Mouse (Mus musculus) embryonic fibroblast, embryonic 13.5 days (primary cell): ENCODE measurements around the gene Chmp6. TPM values are rescaled to one million over a fixed set of nuclear protein-coding genes. Genes with fewer than 3 reads are reported as not detected.

Experiments
- H3K27ac ChIP-seq: 2 replicates; pipeline ENCODE4 v1.5.1; 2012; ENCODE audit warnings: low read length, control low read depth, inconsistent platforms; ENCODE audit not compliant: insufficient read depth
- H3K4me1 ChIP-seq: 2 replicates; pipeline ENCODE4 v1.6.1; 2011; ENCODE audit warnings: low read length; ENCODE audit not compliant: control insufficient read depth, insufficient read depth
- H3K4me3 ChIP-seq: 2 replicates; pipeline ENCODE4 v1.5.1; 2011; ENCODE audit warnings: mild to moderate bottlenecking, control low read depth, low read length; ENCODE audit not compliant: insufficient read depth
- CTCF ChIP-seq: IDR thresholded peaks from 2 replicates; pipeline ENCODE4 v1.5.1; 2011; ENCODE audit warnings: mild to moderate bottlenecking, control low read depth, low read length, moderate library complexity, borderline replicate concordance; ENCODE audit not compliant: insufficient read depth
- POLR2A ChIP-seq: IDR thresholded peaks from 2 replicates; pipeline ENCODE4 v1.6.1; 2011; ENCODE audit warnings: low read depth, mild to moderate bottlenecking, control low read depth, low read length, moderate library complexity
- polyA plus RNA-seq: library from polyadenylated mRNA; stranded (reverse); fragments of >200 nt; gene quantifications from 2 replicates; pipeline ENCODE4 v1.2.4, GENCODE M21; 2011; ENCODE audit warnings: low read depth; ENCODE audit not compliant: missing spikeins, insufficient read length

Gene Chmp6
- polyA plus RNA-seq, 1 experiment, result 30.3 TPM

- Histone ChIP-seq H3K4me1 (peaks cover 23% of the 10 kb centered on the region), H3K4me3 (no peak overlapping the region), H3K27ac (peak overlapping the region; percentile 68)
- no peak for TF ChIP-seq CTCF
- TF ChIP-seq POLR2A, result no peak
Measured at GRCm38 (mm10) chr11:119933819-119934583, 20.8 kb downstream of the Chmp6 start.

GRCm38 (mm10) chr11:119934773-119935172 lies 21.5 kb downstream of the Chmp6 start:
- no peak overlapping the region for H3K27ac ChIP-seq
- peaks cover 22% of the 10 kb centered on the region for H3K4me1 ChIP-seq
- no peak overlapping the region for H3K4me3 ChIP-seq
- no peak for TF ChIP-seq POLR2A

- no peak for TF ChIP-seq POLR2A
- TF ChIP-seq CTCF, result peak; percentile 42; the same call in 1 of the 2 replicates
- no peak overlapping the region for H3K4me3 ChIP-seq
- H3K27ac ChIP-seq, result no peak overlapping the region
- H3K4me1 ChIP-seq, result peaks cover 20% of the 10 kb centered on the region
Measured at GRCm38 (mm10) chr11:119935457-119935856, 22.2 kb downstream of the Chmp6 start.

- Histone ChIP-seq H3K27ac (no peak overlapping the region), H3K4me3 (no peak overlapping the region), H3K4me1 (peaks cover 21% of the 10 kb centered on the region)
- TF ChIP-seq POLR2A, result no peak
- TF ChIP-seq CTCF, result no peak
Measured at GRCm38 (mm10) chr11:119936456-119936855, 23.2 kb downstream of the Chmp6 start.

DNA sequence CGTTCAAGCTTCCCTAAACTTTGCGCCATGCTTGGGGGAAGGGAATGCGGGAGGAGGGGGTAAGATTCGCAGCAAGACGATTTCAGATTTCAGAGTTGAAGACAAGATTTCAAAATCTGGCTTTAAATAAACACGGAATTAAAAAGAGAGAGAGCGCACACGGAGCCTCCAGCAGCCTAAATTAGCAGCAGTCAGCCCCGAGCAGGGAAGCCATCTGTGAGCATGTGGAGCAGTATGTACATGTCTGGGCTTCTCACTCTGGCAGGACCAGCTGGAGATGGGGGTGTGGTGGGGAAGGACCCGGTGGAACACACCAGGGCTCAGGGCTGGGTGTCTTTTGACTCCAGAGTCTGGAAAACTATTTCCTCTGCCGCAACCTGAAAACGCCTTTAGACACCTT lies 24.0 kb downstream of the Chmp6 start:
- no peak overlapping the region for H3K4me3 ChIP-seq
- H3K27ac ChIP-seq, result no peak overlapping the region
- TF ChIP-seq CTCF (no peak), POLR2A (no peak)
- peaks cover 19% of the 10 kb centered on the region for H3K4me1 ChIP-seq

- H3K27ac ChIP-seq, result no peak overlapping the region
- TF ChIP-seq POLR2A, result no peak
- TF ChIP-seq CTCF, result no peak
- H3K4me1 ChIP-seq, result peaks cover 14% of the 10 kb centered on the region; the same call in 1 of the 2 replicates
Measured at GRCm38 (mm10) chr11:119937772-119938502, 24.7 kb downstream of the Chmp6 start.

DNA sequence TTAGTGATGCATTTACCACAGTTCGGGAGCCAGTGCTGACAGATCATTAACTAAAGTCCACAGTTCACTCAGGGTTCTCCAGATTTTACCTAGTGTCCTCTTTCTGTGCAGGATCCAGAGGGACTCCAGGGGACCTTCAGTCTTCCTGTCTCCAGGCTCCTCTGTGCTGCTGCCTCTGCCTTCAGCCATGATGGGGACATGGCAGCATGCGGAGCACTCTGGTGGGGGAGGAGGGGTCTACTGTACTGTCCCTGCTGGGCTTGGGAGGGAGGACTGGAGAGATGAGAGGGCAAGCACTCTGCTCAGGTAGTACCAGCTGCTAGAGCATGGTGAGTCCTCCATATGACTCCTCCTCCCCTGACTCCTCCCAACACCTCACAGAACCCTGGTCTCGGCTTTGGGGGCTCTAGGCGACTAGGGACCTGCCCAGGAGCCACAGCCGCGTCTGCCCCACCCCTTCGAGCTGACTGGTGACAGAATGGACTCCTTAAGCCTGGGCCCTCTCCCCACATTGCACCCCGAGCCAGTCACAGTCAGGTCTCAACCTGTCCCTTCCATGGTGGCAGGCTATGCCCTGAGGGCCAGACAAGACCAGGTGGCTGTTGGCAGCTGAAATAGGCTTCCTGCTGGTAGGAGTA lies 26.0 kb downstream of the Chmp6 start:
- Histone ChIP-seq H3K4me3 (no peak overlapping the region), H3K27ac (no peak overlapping the region), H3K4me1 (peaks cover 5% of the 10 kb centered on the region; the same call in 1 of the 2 replicates)
- no peak for TF ChIP-seq CTCF
- TF ChIP-seq POLR2A, result no peak

More at GRCm38 (mm10) chr11:119937772-119938502, 24.7 kb downstream of the Chmp6 start:
- no peak overlapping the region for H3K4me3 ChIP-seq

- Histone ChIP-seq H3K4me1 (peaks cover 5% of the 10 kb centered on the region; the same call in 1 of the 2 replicates), H3K4me3 (no peak overlapping the region), H3K27ac (no peak overlapping the region)
- TF ChIP-seq CTCF (no peak), POLR2A (no peak)
Measured at GRCm38 (mm10) chr11:119939711-119940106, 26.5 kb downstream of the Chmp6 start.

DNA sequence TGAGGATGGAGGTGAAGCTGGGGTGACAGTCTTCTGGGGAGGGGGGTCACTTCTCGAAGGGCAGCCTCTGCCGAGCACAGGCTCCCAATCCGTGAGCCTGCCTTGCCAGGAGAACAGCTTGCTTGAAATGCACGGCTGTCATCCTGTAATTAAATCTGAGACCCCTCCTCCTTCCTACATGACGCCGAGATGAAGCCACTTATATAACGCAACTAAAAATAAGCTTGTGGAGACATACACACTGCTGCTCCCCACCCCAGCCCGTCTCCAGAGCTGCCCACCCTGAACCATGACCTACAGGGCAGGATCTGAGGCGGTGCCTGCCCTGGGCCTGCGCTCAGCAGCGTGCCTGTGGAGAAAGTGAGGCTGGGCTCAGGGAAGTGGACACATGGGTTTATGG lies 26.9 kb downstream of the Chmp6 start:
- peaks cover 10% of the 10 kb centered on the region; the same call in 1 of the 2 replicates for H3K4me1 ChIP-seq
- TF ChIP-seq POLR2A (no peak), CTCF (no peak)
- H3K27ac ChIP-seq, result no peak overlapping the region
- H3K4me3 ChIP-seq, result no peak overlapping the region
